Mouse (Mus musculus) MEL (cell line): ENCODE data around the gene Chst3. TPM values are rescaled to one million over a fixed set of nuclear protein-coding genes. Genes with fewer than 3 reads are reported as not detected.

Source experiments
- DNase-seq: peaks from one replicate; pipeline ENCODE4 v3.0.0; 2011; ENCODE audit warnings: low read depth, low spot score
- H3K27ac ChIP-seq: 2 replicates; pipeline ENCODE4 v1.5.1; 2012; ENCODE audit warnings: low read depth, mild to moderate bottlenecking, control low read depth, low read length, moderate library complexity; ENCODE audit not compliant: control insufficient read depth
- H3K27me3 ChIP-seq, 2 experiments: fragments of 150-350 bp in 1 of 2; sonication (generic) in 1 of 2; 2 replicates each; pipeline ENCODE4 v1.6.1; 2012; ENCODE audit warnings: low read length in 2 of 2, mild to moderate bottlenecking in 2 of 2, improper control_type of control experiment in 1 of 2, moderate library complexity in 1 of 2; ENCODE audit not compliant: insufficient read depth in 2 of 2, control insufficient read depth in 1 of 2
- H3K36me3 ChIP-seq, 2 experiments: 2 replicates each; pipeline ENCODE4 v1.6.1; 2012 to 2014; ENCODE audit warnings: low read length in 2 of 2, improper control_type of control experiment in 1 of 2, inconsistent platforms in 1 of 2, mild to moderate bottlenecking in 1 of 2; ENCODE audit not compliant: insufficient read depth in 2 of 2, control insufficient read depth in 1 of 2
- H3K4me1 ChIP-seq, 2 experiments: fragments of 150-350 bp in 1 of 2; sonication (generic) in 1 of 2; 2 replicates each; pipeline ENCODE4 v1.6.1; 2012; ENCODE audit warnings: low read length in 2 of 2, improper control_type of control experiment in 1 of 2, mild to moderate bottlenecking in 1 of 2; ENCODE audit not compliant: insufficient read depth in 2 of 2, control insufficient read depth in 1 of 2
- H3K4me3 ChIP-seq, 2 experiments: fragments of 150-350 bp in 1 of 2; sonication (generic) in 1 of 2; 2 replicates each; pipeline ENCODE4 v1.5.1; 2012; ENCODE audit warnings: low read depth in 2 of 2, low read length in 2 of 2, mild to moderate bottlenecking in 2 of 2, moderate library complexity in 2 of 2, control low read depth in 1 of 2, improper control_type of control experiment in 1 of 2; ENCODE audit not compliant: control insufficient read depth in 1 of 2, insufficient read depth in 1 of 2
- H3K79me2 ChIP-seq: 2 replicates; pipeline ENCODE4 v1.6.1; 2012; ENCODE audit warnings: mild to moderate bottlenecking, low read length, moderate library complexity; ENCODE audit not compliant: control insufficient read depth, poor library complexity, insufficient read depth
- H3K9ac ChIP-seq: 2 replicates; pipeline ENCODE4 v1.6.1; 2012; ENCODE audit warnings: low read depth, mild to moderate bottlenecking, control low read depth, low read length, moderate library complexity; ENCODE audit not compliant: control insufficient read depth, poor library complexity, severe bottlenecking
- H3K9me3 ChIP-seq: fragments of 150-350 bp; sonication (generic); replicated peaks from 2 replicates; pipeline ENCODE4 v1.6.1; 2012; ENCODE audit warnings: mild to moderate bottlenecking, low read length, improper control_type of control experiment, moderate library complexity; ENCODE audit not compliant: insufficient read depth
- BHLHE40 ChIP-seq: IDR thresholded peaks from 2 replicates; pipeline ENCODE4 v1.6.1; 2012; ENCODE audit warnings: low read depth, mild to moderate bottlenecking, inconsistent platforms, low read length, improper control_type of control experiment, borderline replicate concordance
- CHD1 ChIP-seq: IDR thresholded peaks from 2 replicates; pipeline ENCODE4 v1.6.1; 2012; ENCODE audit warnings: low read depth, mild to moderate bottlenecking, inconsistent platforms, low read length, improper control_type of control experiment
- CTCF ChIP-seq, 3 experiments: IDR thresholded peaks in 2 of 3; conservative IDR thresholded peaks in 1 of 3; 2 replicates each; pipeline ENCODE4 v1.5.1; 2011 to 2012; ENCODE audit warnings: low read length in 3 of 3, low read depth in 2 of 3, mild to moderate bottlenecking in 2 of 3, improper control_type of control experiment in 1 of 3, inconsistent platforms in 1 of 3, mixed read lengths in 1 of 3, moderate library complexity in 1 of 3; ENCODE audit not compliant: control insufficient read depth in 1 of 3, insufficient read depth in 1 of 3, poor library complexity in 1 of 3, severe bottlenecking in 1 of 3
- E2F4 ChIP-seq: IDR thresholded peaks from 2 replicates; pipeline ENCODE4 v1.6.1; 2011; ENCODE audit warnings: low read depth, low read length, improper control_type of control experiment, borderline replicate concordance
- ELF1 ChIP-seq: IDR thresholded peaks from 2 replicates; pipeline ENCODE4 v1.6.1; 2014; ENCODE audit warnings: low read depth, mild to moderate bottlenecking, inconsistent platforms, low read length, improper control_type of control experiment, moderate library complexity
- EP300 ChIP-seq, 2 experiments: IDR thresholded peaks; 2 replicates each; pipeline ENCODE4 v1.6.1; 2011; ENCODE audit warnings: improper control_type of control experiment in 2 of 2, low read length in 2 of 2, low read depth in 1 of 2, mild to moderate bottlenecking in 1 of 2
- ETS1 ChIP-seq: IDR thresholded peaks from 2 replicates; pipeline ENCODE4 v1.6.1; 2012; ENCODE audit warnings: low read depth, mild to moderate bottlenecking, inconsistent platforms, low read length, improper control_type of control experiment, moderate library complexity
- GABPA ChIP-seq: IDR thresholded peaks from 2 replicates; pipeline ENCODE4 v1.6.1; 2012; ENCODE audit warnings: low read depth, mild to moderate bottlenecking, inconsistent platforms, low read length, improper control_type of control experiment, moderate library complexity
- GATA1 ChIP-seq: IDR thresholded peaks from 2 replicates; pipeline ENCODE4 v1.6.1; 2011; ENCODE audit warnings: low read depth, low read length, improper control_type of control experiment
- HCFC1 ChIP-seq: IDR thresholded peaks from 2 replicates; pipeline ENCODE4 v1.6.1; 2012; ENCODE audit warnings: low read depth, mild to moderate bottlenecking, inconsistent platforms, low read length, improper control_type of control experiment, moderate library complexity
- JUND ChIP-seq: IDR thresholded peaks from 2 replicates; pipeline ENCODE4 v1.6.1; 2011; ENCODE audit warnings: low read depth, mild to moderate bottlenecking, improper control_type of control experiment, low read length
- KAT2A ChIP-seq: conservative IDR thresholded peaks from 2 replicates; pipeline ENCODE4 v1.6.1; 2012; ENCODE audit warnings: low read depth, low read length, improper control_type of control experiment, inconsistent platforms
- MAFK ChIP-seq: IDR thresholded peaks from 2 replicates; pipeline ENCODE4 v1.6.1; 2011; ENCODE audit warnings: low read depth, mild to moderate bottlenecking, low read length, improper control_type of control experiment, borderline replicate concordance
- MAX ChIP-seq: IDR thresholded peaks from 2 replicates; pipeline ENCODE4 v1.6.1; 2011; ENCODE audit warnings: low read length, improper control_type of control experiment
- MAZ ChIP-seq: IDR thresholded peaks from 2 replicates; pipeline ENCODE4 v1.6.1; 2012; ENCODE audit warnings: low read depth, mild to moderate bottlenecking, inconsistent platforms, low read length, improper control_type of control experiment
- MEF2A ChIP-seq: IDR thresholded peaks from 2 replicates; pipeline ENCODE4 v1.6.1; 2014; ENCODE audit warnings: low read depth, mild to moderate bottlenecking, inconsistent platforms, low read length, improper control_type of control experiment; ENCODE audit not compliant: poor library complexity, insufficient replicate concordance, severe bottlenecking; ENCODE audit errors: extremely low read depth
- MXI1 ChIP-seq: IDR thresholded peaks from 2 replicates; pipeline ENCODE4 v1.6.1; 2011; ENCODE audit warnings: mild to moderate bottlenecking, low read depth, low read length, improper control_type of control experiment
- NELFE ChIP-seq: IDR thresholded peaks from 2 replicates; pipeline ENCODE4 v1.6.1; 2011; ENCODE audit warnings: low read depth, low read length, improper control_type of control experiment
- NRF1 ChIP-seq: IDR thresholded peaks from 2 replicates; pipeline ENCODE4 v1.6.1; 2014; ENCODE audit warnings: low read depth, mild to moderate bottlenecking, inconsistent platforms, low read length, improper control_type of control experiment, moderate library complexity; ENCODE audit not compliant: poor library complexity, insufficient read depth, severe bottlenecking
- POLR2A ChIP-seq, 2 experiments: IDR thresholded peaks; 2 replicates each; pipeline ENCODE4 v1.6.1; 2011 to 2012; ENCODE audit warnings: low read length in 2 of 2, mild to moderate bottlenecking in 2 of 2, control low read depth in 1 of 2, improper control_type of control experiment in 1 of 2, low read depth in 1 of 2, moderate library complexity in 1 of 2; ENCODE audit not compliant: control insufficient read depth in 1 of 2, insufficient read depth in 1 of 2, poor library complexity in 1 of 2
- POLR2AphosphoS2 ChIP-seq: IDR thresholded peaks from 2 replicates; pipeline ENCODE4 v1.6.1; 2011; ENCODE audit warnings: low read length, improper control_type of control experiment
- RAD21 ChIP-seq: IDR thresholded peaks from 2 replicates; pipeline ENCODE4 v1.6.1; 2011; ENCODE audit warnings: mild to moderate bottlenecking, low read depth, low read length, improper control_type of control experiment
- RCOR1 ChIP-seq: IDR thresholded peaks from 2 replicates; pipeline ENCODE4 v1.6.1; 2012; ENCODE audit warnings: low read depth, mild to moderate bottlenecking, inconsistent platforms, low read length, improper control_type of control experiment
- TAL1 ChIP-seq: IDR thresholded peaks from 2 replicates; pipeline ENCODE4 v1.6.1; 2012; ENCODE audit warnings: mild to moderate bottlenecking, inconsistent platforms, low read length, moderate library complexity, mixed read lengths
- TBP ChIP-seq: IDR thresholded peaks from 2 replicates; pipeline ENCODE4 v1.8.0; 2011; ENCODE audit warnings: low read depth, low read length, improper control_type of control experiment
- UBTF ChIP-seq: IDR thresholded peaks from 2 replicates; pipeline ENCODE4 v1.6.1; 2012; ENCODE audit warnings: low read depth, mild to moderate bottlenecking, inconsistent platforms, low read length, improper control_type of control experiment, moderate library complexity, borderline replicate concordance; ENCODE audit not compliant: insufficient read depth
- ZC3H11A ChIP-seq: IDR thresholded peaks from 2 replicates; pipeline ENCODE4 v1.6.1; 2012; ENCODE audit warnings: low read depth, mild to moderate bottlenecking, inconsistent platforms, low read length, improper control_type of control experiment
- ZKSCAN1 ChIP-seq: IDR thresholded peaks from 2 replicates; pipeline ENCODE4 v1.6.1; 2012; ENCODE audit warnings: low read depth, mild to moderate bottlenecking, inconsistent platforms, low read length, improper control_type of control experiment, moderate library complexity
- ZMIZ1 ChIP-seq: IDR thresholded peaks from 2 replicates; pipeline ENCODE4 v1.6.1; 2012; ENCODE audit warnings: low read depth, mild to moderate bottlenecking, inconsistent platforms, low read length, improper control_type of control experiment, moderate library complexity
- ZNF384 ChIP-seq: IDR thresholded peaks from 2 replicates; pipeline ENCODE4 v1.6.1; 2012; ENCODE audit warnings: low read depth, mild to moderate bottlenecking, inconsistent platforms, low read length, improper control_type of control experiment
- polyA plus RNA-seq, 2 experiments: library from polyadenylated mRNA; stranded (reverse) in 1 of 2; unstranded in 1 of 2; fragments of >175 nt in 1 of 2; fragments of >200 nt in 1 of 2; gene quantifications; 2 replicates each; pipeline versions ENCODE4 v1.2.1 to v1.2.4; 2012; ENCODE audit warnings: low replicate concordance in 2 of 2, low read depth in 1 of 2; ENCODE audit not compliant: insufficient read length in 2 of 2, insufficient read depth in 1 of 2, missing spikeins in 1 of 2
- total RNA-seq: library from RNA; depleted of rRNA; stranded (reverse); fragments of 300-350 nt; gene quantifications from 2 replicates; pipeline ENCODE4 v1.2.3, GENCODE M21; 2012

The Chst3 gene
- total and polyA plus RNA-seq, 3 experiments, result 0.08 TPM; not detected in 2

GRCm38 (mm10) chr10:60202785-60203184, 16.3 kb downstream of the Chst3 start:
- Histone ChIP-seq H3K36me3 (no peaks in the 10 kb centered on the region), H3K9me3 (no peaks in the 10 kb centered on the region), H3K9ac (no peak overlapping the region), H3K79me2 (no peaks in the 10 kb centered on the region), H3K27ac (no peak overlapping the region), H3K27me3 (peaks cover 14 to 20% of the 10 kb centered on the region in 2 experiments), H3K4me3 (no peak overlapping the region), H3K4me1 (no peaks in the 10 kb centered on the region)
- DNase-seq, result no peak
- TF ChIP-seq ZC3H11A (no peak), KAT2A (no peak), ZKSCAN1 (no peak), GABPA (no peak), GATA1 (no peak), ETS1 (no peak), EP300 (IDR thresholded peaks at IDR 0.05; ENCODE audit: low read depth in 1 of 2, low read length in 2 of 2) (no peak), BHLHE40 (no peak), HCFC1 (no peak), JUND (no peak), MAZ (no peak), RCOR1 (no peak), TAL1 (no peak), ZNF384 (no peak), MXI1 (no peak), E2F4 (no peak), CHD1 (no peak), NELFE (no peak), ZMIZ1 (no peak)

- Histone ChIP-seq H3K9ac (no peak overlapping the region), H3K27me3 (peaks cover 14 to 20% of the 10 kb centered on the region in 2 experiments)
- TF ChIP-seq POLR2AphosphoS2 (no peak), NELFE (no peak), ZMIZ1 (no peak), CHD1 (no peak), POLR2A (IDR thresholded peaks at IDR 0.05; ENCODE audit: control insufficient read depth in 1 of 2, insufficient read depth in 1 of 2, low read depth in 1 of 2, low read length in 2 of 2, poor library complexity in 1 of 2) (no peak), UBTF (no peak), NRF1 (no peak), MEF2A (no peak), MAFK (no peak), ETS1 (no peak), MXI1 (no peak), RCOR1 (no peak), ELF1 (no peak), CTCF (IDR thresholded peaks at IDR 0.05 in 2 of 3, conservative IDR thresholded peaks at IDR 0.05 in 1 of 3; ENCODE audit: control insufficient read depth in 1 of 3, insufficient read depth in 1 of 3, low read depth in 2 of 3, low read length in 3 of 3, poor library complexity in 1 of 3, severe bottlenecking in 1 of 3) (no peak), RAD21 (no peak), TBP (no peak), MAX (no peak), ZC3H11A (no peak)
- TF ChIP-seq, all 39 proteins: peak for 0
- Histone ChIP-seq H3K36me3 (no peaks in the 10 kb centered on the region), H3K4me3 (no peak overlapping the region), H3K9me3 (no peaks in the 10 kb centered on the region), H3K27ac (no peak overlapping the region), H3K4me1 (no peaks in the 10 kb centered on the region), H3K79me2 (no peaks in the 10 kb centered on the region)
- no peak for DNase-seq
Measured at GRCm38 (mm10) chr10:60200996-60201395, 18.1 kb downstream of the Chst3 start.
